Mouse (Mus musculus): ENCODE data around the gene Ackr2. TPM values are rescaled to one million over a fixed set of nuclear protein-coding genes. Genes with fewer than 3 reads are reported as not detected.

The Ackr2 gene
- polyA plus RNA-seq, 1 experiment: not detected

DNA sequence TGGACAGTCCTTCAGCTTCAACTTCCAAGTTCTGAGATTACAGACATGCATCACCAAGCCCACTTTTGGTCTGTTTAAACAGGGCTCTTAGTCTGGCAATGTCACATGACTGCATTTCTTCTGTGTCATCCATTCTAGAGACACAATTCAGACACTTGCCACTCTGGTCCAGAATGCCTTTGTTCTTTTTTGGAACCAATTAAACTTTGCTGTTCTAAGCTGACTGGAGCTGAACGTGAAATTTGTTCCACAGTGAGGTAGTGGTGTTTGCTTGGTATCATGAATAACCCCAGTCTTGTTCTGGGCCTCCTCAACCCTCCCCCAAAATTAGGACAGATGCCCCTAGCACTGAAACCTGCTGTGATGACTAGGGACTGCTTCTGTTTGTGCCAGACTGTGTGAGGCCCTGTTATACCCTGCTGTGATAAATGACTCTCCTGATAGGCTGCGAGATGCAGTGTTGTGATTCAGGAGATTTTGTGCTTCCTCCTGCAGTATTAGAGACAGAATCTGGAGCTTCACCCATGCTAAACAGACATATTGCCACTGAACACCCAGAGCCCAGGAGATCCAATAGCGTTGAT lies 32.6 kb upstream of the Ackr2 start:
- H3K4me3 ChIP-seq (replicated peaks; ENCODE audit: control insufficient read depth, low read depth, low read length): no peak overlapping the region
- TF ChIP-seq POLR2A (IDR thresholded peaks at IDR 0.05; ENCODE audit: borderline replicate concordance, control insufficient read depth, low read depth, low read length) (no peak), CTCF (IDR thresholded peaks at IDR 0.05; ENCODE audit: control insufficient read depth, insufficient read depth, low read length) (no peak)
- H3K4me1 ChIP-seq (ENCODE audit: control insufficient read depth, insufficient read depth, low read length): no peaks in the 10 kb centered on the region
- H3K27ac ChIP-seq (ENCODE audit: control insufficient read depth, insufficient read depth, low read depth, low read length, poor library complexity): no peak overlapping the region
- 59% methylated on average over 3 of the region's 3 CpGs for WGBS

- WGBS: 93% methylated on average over 6 of the region's 6 CpGs
- TF ChIP-seq CTCF (IDR thresholded peaks at IDR 0.05; ENCODE audit: control insufficient read depth, insufficient read depth, low read length) (no peak), POLR2A (IDR thresholded peaks at IDR 0.05; ENCODE audit: borderline replicate concordance, control insufficient read depth, low read depth, low read length) (no peak)
- H3K27ac ChIP-seq (ENCODE audit: control insufficient read depth, insufficient read depth, low read depth, low read length, poor library complexity): no peak overlapping the region
- no peaks in the 10 kb centered on the region for H3K4me1 ChIP-seq (ENCODE audit: control insufficient read depth, insufficient read depth, low read length)
- H3K4me3 ChIP-seq (replicated peaks; ENCODE audit: control insufficient read depth, low read depth, low read length): no peak overlapping the region
These were observed 30.5 kb upstream of the Ackr2 start for GRCm38 (mm10) chr9:121867632-121868031.

GRCm38 (mm10) chr9:121868236-121868635 lies 29.9 kb upstream of the Ackr2 start:
- TF ChIP-seq CTCF (IDR thresholded peaks at IDR 0.05; ENCODE audit: control insufficient read depth, insufficient read depth, low read length) (no peak), POLR2A (IDR thresholded peaks at IDR 0.05; ENCODE audit: borderline replicate concordance, control insufficient read depth, low read depth, low read length) (no peak)
- 85% methylated on average over 6 of the region's 6 CpGs for WGBS
- Histone ChIP-seq H3K27ac (ENCODE audit: control insufficient read depth, insufficient read depth, low read depth, low read length, poor library complexity) (no peak overlapping the region), H3K4me3 (replicated peaks; ENCODE audit: control insufficient read depth, low read depth, low read length) (no peak overlapping the region), H3K4me1 (ENCODE audit: control insufficient read depth, insufficient read depth, low read length) (no peaks in the 10 kb centered on the region)

DNA sequence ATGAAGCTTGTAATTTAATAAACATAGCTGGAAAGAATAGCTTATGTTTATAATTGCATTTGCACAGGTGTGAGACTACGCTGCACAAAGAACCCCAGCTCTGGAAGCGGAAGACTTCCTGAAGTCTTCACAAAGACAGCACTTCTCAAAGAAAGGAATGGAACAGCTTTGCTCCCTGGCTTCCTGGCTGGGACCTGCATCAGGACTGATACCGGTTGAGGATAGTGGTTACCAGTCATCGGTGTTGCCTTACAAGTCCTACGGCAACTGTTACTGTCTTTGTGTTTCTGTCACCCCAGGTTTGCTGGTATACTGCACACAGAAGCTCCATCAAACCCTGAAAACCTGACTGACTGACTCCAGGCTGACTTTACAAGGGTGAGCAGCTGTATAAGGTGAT lies 28.7 kb upstream of the Ackr2 start:
- WGBS: 91% methylated on average over 5 of the region's 5 CpGs
- no peak overlapping the region for H3K27ac ChIP-seq (ENCODE audit: control insufficient read depth, insufficient read depth, low read depth, low read length, poor library complexity)
- H3K4me3 ChIP-seq (replicated peaks; ENCODE audit: control insufficient read depth, low read depth, low read length): no peak overlapping the region
- TF ChIP-seq CTCF (IDR thresholded peaks at IDR 0.05; ENCODE audit: control insufficient read depth, insufficient read depth, low read length) (no peak), POLR2A (IDR thresholded peaks at IDR 0.05; ENCODE audit: borderline replicate concordance, control insufficient read depth, low read depth, low read length) (no peak)
- H3K4me1 ChIP-seq (ENCODE audit: control insufficient read depth, insufficient read depth, low read length): no peaks in the 10 kb centered on the region

DNA sequence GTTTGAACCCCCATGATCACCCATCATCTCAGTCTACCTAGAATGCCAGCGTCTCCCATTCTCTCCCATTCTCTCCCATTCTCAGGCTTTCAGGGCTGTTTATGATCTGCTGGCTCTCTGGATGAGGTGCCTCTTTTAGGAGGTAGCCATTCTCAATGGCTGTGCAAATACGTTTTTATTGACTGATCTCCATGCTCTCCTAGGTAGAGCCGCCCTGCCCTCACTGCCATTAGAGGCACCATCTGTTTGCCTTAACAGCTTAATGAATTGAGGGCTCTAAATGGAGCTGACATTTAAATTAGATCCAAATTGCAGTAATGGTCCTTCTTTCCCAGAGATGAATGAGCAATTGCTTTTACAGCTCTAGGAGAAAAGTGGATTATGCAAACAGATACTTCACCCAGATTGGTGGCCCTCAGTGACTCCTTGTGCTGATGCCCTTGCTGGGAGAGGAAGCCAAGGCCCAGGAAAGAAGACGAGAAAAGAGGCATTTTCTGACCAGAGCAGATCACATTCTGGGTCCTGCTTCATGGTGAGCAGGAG lies 28.1 kb upstream of the Ackr2 start:
- TF ChIP-seq POLR2A (IDR thresholded peaks at IDR 0.05; ENCODE audit: borderline replicate concordance, control insufficient read depth, low read depth, low read length) (no peak), CTCF (IDR thresholded peaks at IDR 0.05; ENCODE audit: control insufficient read depth, insufficient read depth, low read length) (no peak)
- 78% methylated on average over 4 of the region's 4 CpGs for WGBS
- Histone ChIP-seq H3K4me1 (ENCODE audit: control insufficient read depth, insufficient read depth, low read length) (no peaks in the 10 kb centered on the region), H3K27ac (ENCODE audit: control insufficient read depth, insufficient read depth, low read depth, low read length, poor library complexity) (no peak overlapping the region), H3K4me3 (replicated peaks; ENCODE audit: control insufficient read depth, low read depth, low read length) (no peak overlapping the region)

GRCm38 (mm10) chr9:121872062-121872683 lies 26.0 kb upstream of the Ackr2 start:
- no peak overlapping the region for H3K27ac ChIP-seq (ENCODE audit: control insufficient read depth, insufficient read depth, low read depth, low read length, poor library complexity)
- no peak for TF ChIP-seq CTCF (IDR thresholded peaks at IDR 0.05; ENCODE audit: control insufficient read depth, insufficient read depth, low read length)
- TF ChIP-seq POLR2A (IDR thresholded peaks at IDR 0.05; ENCODE audit: borderline replicate concordance, control insufficient read depth, low read depth, low read length): no peak
- H3K4me3 ChIP-seq (replicated peaks; ENCODE audit: control insufficient read depth, low read depth, low read length): no peak overlapping the region
- WGBS: 85% methylated on average over 2 of the region's 2 CpGs
- no peaks in the 10 kb centered on the region for H3K4me1 ChIP-seq (ENCODE audit: control insufficient read depth, insufficient read depth, low read length)

DNA sequence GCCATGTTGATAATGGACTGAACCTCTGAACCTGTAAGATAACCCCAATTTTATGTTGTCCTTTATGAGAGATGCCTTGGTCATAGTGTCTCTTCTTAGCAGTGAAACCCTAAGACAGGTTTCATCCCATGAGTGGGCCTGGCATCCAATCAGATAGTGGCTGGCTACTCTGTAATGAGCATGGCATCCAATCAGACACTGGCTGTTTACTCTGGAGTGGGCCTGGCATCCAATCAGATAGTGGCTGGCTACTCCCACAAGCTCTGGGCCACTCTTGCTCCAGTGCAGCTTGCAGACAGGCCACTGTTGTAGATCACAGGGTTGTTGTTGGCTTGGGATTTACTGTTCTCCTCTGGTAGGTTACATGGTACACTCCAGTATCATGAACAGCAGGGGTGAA lies 24.6 kb upstream of the Ackr2 start:
- Histone ChIP-seq H3K4me3 (replicated peaks; ENCODE audit: control insufficient read depth, low read depth, low read length) (no peak overlapping the region), H3K4me1 (ENCODE audit: control insufficient read depth, insufficient read depth, low read length) (no peaks in the 10 kb centered on the region), H3K27ac (ENCODE audit: control insufficient read depth, insufficient read depth, low read depth, low read length, poor library complexity) (no peak overlapping the region)
- no peak for TF ChIP-seq CTCF (IDR thresholded peaks at IDR 0.05; ENCODE audit: control insufficient read depth, insufficient read depth, low read length)
- TF ChIP-seq POLR2A (IDR thresholded peaks at IDR 0.05; ENCODE audit: borderline replicate concordance, control insufficient read depth, low read depth, low read length): no peak

GRCm38 (mm10) chr9:121877052-121877740 lies 21.0 kb upstream of the Ackr2 start:
- TF ChIP-seq POLR2A (IDR thresholded peaks at IDR 0.05; ENCODE audit: borderline replicate concordance, control insufficient read depth, low read depth, low read length) (no peak), CTCF (IDR thresholded peaks at IDR 0.05; ENCODE audit: control insufficient read depth, insufficient read depth, low read length) (peak; percentile 60)
- WGBS: 27% methylated on average over 3 of the region's 3 CpGs
- Histone ChIP-seq H3K4me1 (ENCODE audit: control insufficient read depth, insufficient read depth, low read length) (peaks cover 3% of the 10 kb centered on the region; the same call in 1 of the 2 replicates), H3K4me3 (replicated peaks; ENCODE audit: control insufficient read depth, low read depth, low read length) (no peak overlapping the region), H3K27ac (ENCODE audit: control insufficient read depth, insufficient read depth, low read depth, low read length, poor library complexity) (no peak overlapping the region)

Measured in bone marrow, adult 2 months (tissue).